Mouse (Mus musculus) CH12.LX (cell line): ENCODE data around the gene Tbc1d15. TPM values are rescaled to one million over a fixed set of nuclear protein-coding genes. Genes with fewer than 3 reads are reported as not detected.

Source experiments
- DNase-seq: peaks from one replicate; pipeline ENCODE4 v3.0.0-alpha.2; 2013; ENCODE audit errors: extremely low read depth
- H3K27ac ChIP-seq: 2 replicates; pipeline ENCODE4 v1.5.1; 2012; ENCODE audit warnings: low read depth, mild to moderate bottlenecking, control low read depth, moderate library complexity; ENCODE audit not compliant: insufficient read depth
- H3K27me3 ChIP-seq: replicated peaks from 2 replicates; pipeline ENCODE3; 2012; ENCODE audit warnings: inconsistent platforms
- H3K36me3 ChIP-seq, 2 experiments: replicated peaks in 1 of 2; 2 replicates each; pipeline versions ENCODE3 to v1.6.1; 2012; ENCODE audit warnings: inconsistent platforms in 1 of 2, low read length in 1 of 2, mild to moderate bottlenecking in 1 of 2, mixed read lengths in 1 of 2, moderate library complexity in 1 of 2; ENCODE audit not compliant: control insufficient read depth in 1 of 2, insufficient read depth in 1 of 2
- H3K4me1 ChIP-seq, 2 experiments: 2 replicates each; pipeline ENCODE4 v1.6.1; 2012; ENCODE audit warnings: inconsistent platforms in 1 of 2, moderate library complexity in 1 of 2; ENCODE audit not compliant: insufficient read depth in 2 of 2, control insufficient read depth in 1 of 2
- H3K4me2 ChIP-seq: 2 replicates; pipeline ENCODE4 v1.6.1; 2012; ENCODE audit warnings: low read depth, mild to moderate bottlenecking, control low read depth; ENCODE audit not compliant: poor library complexity, insufficient read depth, severe bottlenecking
- H3K4me3 ChIP-seq, 3 experiments: fragments of 150-350 bp in 1 of 3; sonication (generic) in 1 of 3; replicated peaks in 1 of 3; 2 replicates each; pipeline versions ENCODE3 to v1.5.1; 2011 to 2012; ENCODE audit warnings: low read depth in 2 of 3, low read length in 2 of 3, mild to moderate bottlenecking in 2 of 3, moderate library complexity in 2 of 3, control low read depth in 1 of 3, improper control_type of control experiment in 1 of 3, inconsistent platforms in 1 of 3, mixed read lengths in 1 of 3; ENCODE audit not compliant: poor library complexity in 1 of 3
- H3K79me2 ChIP-seq: replicated peaks from 2 replicates; pipeline ENCODE4 v1.6.1; 2012; ENCODE audit warnings: mild to moderate bottlenecking, moderate library complexity; ENCODE audit not compliant: control insufficient read depth, poor library complexity, insufficient read depth, severe bottlenecking; ENCODE audit errors: extremely low read depth
- H3K9ac ChIP-seq: 2 replicates; pipeline ENCODE4 v1.6.1; 2012; ENCODE audit warnings: low read depth, mild to moderate bottlenecking, control low read depth, moderate library complexity; ENCODE audit not compliant: insufficient read depth
- H3K9me3 ChIP-seq: replicated peaks from 2 replicates; pipeline ENCODE3; 2012; ENCODE audit warnings: low read length, inconsistent platforms, mixed read lengths
- BHLHE40 ChIP-seq: IDR thresholded peaks from 2 replicates; pipeline ENCODE4 v1.6.1; 2011; ENCODE audit warnings: mild to moderate bottlenecking, low read depth, low read length, improper control_type of control experiment
- ELF1 ChIP-seq: IDR thresholded peaks from 2 replicates; pipeline ENCODE4 v1.6.1; 2014; ENCODE audit warnings: low read depth, mild to moderate bottlenecking, inconsistent platforms, low read length, improper control_type of control experiment
- EP300 ChIP-seq: IDR thresholded peaks from 2 replicates; pipeline ENCODE4 v1.6.1; 2011; ENCODE audit warnings: low read length, improper control_type of control experiment
- HCFC1 ChIP-seq: IDR thresholded peaks from 2 replicates; pipeline ENCODE4 v1.6.1; 2012; ENCODE audit warnings: low read depth, mild to moderate bottlenecking, inconsistent platforms, low read length, improper control_type of control experiment
- KAT2A ChIP-seq: IDR thresholded peaks from 2 replicates; pipeline ENCODE4 v1.6.1; 2012; ENCODE audit warnings: low read length, improper control_type of control experiment, inconsistent platforms; ENCODE audit not compliant: insufficient replicate concordance
- MEF2A ChIP-seq: IDR thresholded peaks from 2 replicates; pipeline ENCODE4 v1.6.1; 2014; ENCODE audit warnings: low read depth, mild to moderate bottlenecking, inconsistent platforms, low read length, improper control_type of control experiment, borderline replicate concordance
- MXI1 ChIP-seq: IDR thresholded peaks from 2 replicates; pipeline ENCODE4 v1.6.1; 2011; ENCODE audit warnings: mild to moderate bottlenecking, low read depth, low read length, improper control_type of control experiment
- NELFE ChIP-seq: IDR thresholded peaks from 2 replicates; pipeline ENCODE4 v1.6.1; 2011; ENCODE audit warnings: low read depth, low read length, improper control_type of control experiment
- NRF1 ChIP-seq: IDR thresholded peaks from 2 replicates; pipeline ENCODE4 v1.6.1; 2014; ENCODE audit warnings: low read depth, mild to moderate bottlenecking, inconsistent platforms, low read length, improper control_type of control experiment, moderate library complexity
- POLR2AphosphoS2 ChIP-seq: IDR thresholded peaks from 2 replicates; pipeline ENCODE4 v1.6.1; 2011; ENCODE audit warnings: low read depth, low read length, improper control_type of control experiment
- RAD21 ChIP-seq: IDR thresholded peaks from 2 replicates; pipeline ENCODE4 v1.6.1; 2011; ENCODE audit warnings: low read depth, mild to moderate bottlenecking, low read length, improper control_type of control experiment, moderate library complexity
- RCOR1 ChIP-seq: conservative IDR thresholded peaks from 2 replicates; pipeline ENCODE4 v1.6.1; 2012; ENCODE audit warnings: low read depth, mild to moderate bottlenecking, inconsistent platforms, low read length, improper control_type of control experiment
- SMC3 ChIP-seq: IDR thresholded peaks from 2 replicates; pipeline ENCODE4 v1.6.1; 2011; ENCODE audit warnings: low read depth, low read length, improper control_type of control experiment
- TBP ChIP-seq: conservative IDR thresholded peaks from 2 replicates; pipeline ENCODE4 v1.6.1; 2011; ENCODE audit warnings: low read depth, low read length, improper control_type of control experiment
- ZKSCAN1 ChIP-seq: IDR thresholded peaks from 2 replicates; pipeline ENCODE4 v1.6.1; 2012; ENCODE audit warnings: low read depth, inconsistent platforms, low read length, improper control_type of control experiment, borderline replicate concordance
- ZMIZ1 ChIP-seq: IDR thresholded peaks from 2 replicates; pipeline ENCODE4 v1.6.1; 2012; ENCODE audit warnings: low read depth, mild to moderate bottlenecking, inconsistent platforms, low read length, improper control_type of control experiment
- ZNF384 ChIP-seq: IDR thresholded peaks from 2 replicates; pipeline ENCODE4 v1.6.1; 2012; ENCODE audit warnings: low read depth, low read length, improper control_type of control experiment, inconsistent platforms
- dilution Hi-C: fragments of 300-500 bp; cut with MboI; formaldehyde crosslinking; loops from 2 replicates; pipeline ENCODE4 v1.14.3; 2020; ENCODE audit warnings: low sequenced_read_pairs; ENCODE audit not compliant: extremely low pct_unique_long_range_greater_than_20kb, extremely low pct_ligation_motif_present
- in situ Hi-C: fragments of 300-500 bp; cut with MboI; formaldehyde crosslinking; loops from 3 replicates; pipeline ENCODE4 v1.14.3; 2019; ENCODE audit warnings: low sequenced_read_pairs, low pct_ligation_motif_present, low pct_unique_long_range_greater_than_20kb, mixed read lengths
- polyA plus RNA-seq: library from polyadenylated mRNA; unstranded; fragments of >175 nt; gene quantifications from 2 replicates; pipeline ENCODE4 v1.2.1, GENCODE M21; 2012; ENCODE audit warnings: low read depth; ENCODE audit not compliant: insufficient read length
- total RNA-seq, 2 experiments: library from RNA; depleted of rRNA; stranded (reverse); fragments of 300-350 nt in 1 of 2; fragments of >200 nt in 1 of 2; gene quantifications; 2 replicates each; pipeline ENCODE4 v1.2.3; 2012 to 2014

Tbc1d15 gene
- total and polyA plus RNA-seq, 3 experiments = 13.4 to 59.5 (median 23.3) TPM

DNA sequence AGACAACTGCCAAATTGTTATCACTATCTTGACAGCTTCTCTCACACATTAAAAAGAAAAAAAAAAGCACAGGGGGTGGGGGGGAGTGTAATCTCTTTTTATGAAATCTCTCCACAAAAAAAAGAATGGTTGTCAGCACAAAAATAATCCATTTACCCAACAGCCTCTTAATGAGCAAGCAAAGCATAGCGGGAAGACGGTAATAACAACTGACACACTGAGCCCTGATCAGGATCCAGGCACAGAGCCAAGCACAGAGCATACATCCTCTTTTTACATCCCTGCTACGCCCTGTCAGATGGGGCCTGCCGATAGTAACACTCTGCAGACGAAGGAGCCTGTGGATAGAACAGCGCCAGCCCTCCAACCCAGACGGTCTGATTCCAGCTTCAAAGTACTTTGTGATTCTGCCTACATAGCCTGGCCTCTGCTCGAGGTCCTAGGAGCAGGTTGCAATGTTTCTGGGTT lies 79.9 kb downstream of the Tbc1d15 start:
- in situ Hi-C loops = no loop called here

DNA sequence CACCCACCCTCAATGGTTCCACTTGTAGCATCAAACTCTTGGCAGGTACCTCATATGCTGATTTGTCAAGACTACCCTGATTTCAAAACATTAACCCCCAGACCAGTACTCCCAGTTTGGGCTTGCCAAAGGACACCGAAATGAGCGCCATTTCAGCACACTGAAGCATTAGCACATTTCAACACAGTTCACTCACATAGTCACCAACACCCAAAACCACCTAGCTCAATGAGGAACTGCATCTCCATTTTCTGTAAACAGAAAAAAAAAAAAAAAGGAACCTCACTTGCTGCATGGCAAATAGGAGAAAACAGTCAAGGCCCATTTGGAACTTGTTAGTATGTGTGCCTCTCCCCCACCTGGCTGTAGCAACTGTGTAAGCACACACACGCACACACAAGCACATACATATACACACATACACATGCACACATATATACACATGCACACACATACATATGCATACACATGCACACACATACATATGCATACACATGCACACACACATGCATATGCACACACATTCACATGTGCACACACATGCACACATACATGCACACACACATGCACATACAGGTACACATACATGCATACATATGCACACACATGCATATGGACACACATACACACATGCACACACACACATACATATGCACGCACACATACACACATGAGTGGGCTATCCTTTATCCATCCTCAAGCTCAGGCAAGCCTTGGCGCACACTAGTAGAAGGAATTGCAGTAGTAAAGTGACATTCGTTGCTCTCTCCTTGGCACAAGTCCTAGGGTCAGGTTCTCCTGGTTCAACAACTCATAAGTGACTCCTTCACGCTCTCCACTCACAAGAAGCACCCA lies 80.5 kb downstream of the Tbc1d15 start:
- dilution Hi-C loops (no loop called here), in situ Hi-C loops (no loop called here)
- no peaks in the 10 kb centered on the region for H3K79me2 ChIP-seq
- no peak for DNase-seq
- H3K9ac ChIP-seq = no peak overlapping the region
- H3K4me2 ChIP-seq = no peak overlapping the region
- H3K4me3 ChIP-seq = no peak overlapping the region
- H3K4me1 ChIP-seq = peaks cover 0 to 4% of the 10 kb centered on the region in 2 experiments; a peak in 2 of 4 replicates
- no peak for TF ChIP-seq SMC3
- TF ChIP-seq BHLHE40 = no peak
- TF ChIP-seq ZKSCAN1 = no peak
- no peak for TF ChIP-seq NRF1
- 0 out of 2 replicates have a peak, but pooled peaks have one; percentile 12 for TF ChIP-seq ZNF384
- TF ChIP-seq, all 38 proteins: peak for 1
- Histone ChIP-seq H3K9me3 (no peaks in the 10 kb centered on the region), H3K27me3 (no peaks in the 10 kb centered on the region), H3K27ac (no peak overlapping the region), H3K36me3 (no peaks in the 10 kb centered on the region)

More for the DNA sequence above, 79.9 kb downstream of the Tbc1d15 start:
- Histone ChIP-seq H3K4me2 (no peak overlapping the region), H3K4me1 (peaks cover 0 to 4% of the 10 kb centered on the region in 2 experiments; a peak in 2 of 4 replicates), H3K9ac (no peak overlapping the region), H3K36me3 (no peaks in the 10 kb centered on the region), H3K4me3 (no peak overlapping the region), H3K79me2 (no peaks in the 10 kb centered on the region), H3K9me3 (no peaks in the 10 kb centered on the region), H3K27ac (no peak overlapping the region), H3K27me3 (no peaks in the 10 kb centered on the region)
- dilution Hi-C loops = no loop called here
- no peak for DNase-seq
- TF ChIP-seq KAT2A = no peak
- no peak for TF ChIP-seq ZMIZ1
- TF ChIP-seq NELFE = no peak
- no peak for TF ChIP-seq EP300
- TF ChIP-seq MEF2A = no peak
- no peak for TF ChIP-seq POLR2AphosphoS2
- TF ChIP-seq ELF1 = no peak
- no peak for TF ChIP-seq TBP
- TF ChIP-seq RAD21 = no peak
- TF ChIP-seq MXI1 = no peak
- no peak for TF ChIP-seq RCOR1
- TF ChIP-seq HCFC1 = no peak
